Mouse (Mus musculus) megakaryocyte-erythroid progenitor cell, adult 5 weeks (primary cell): ENCODE data around the gene Olfr1087. TPM values are rescaled to one million over a fixed set of nuclear protein-coding genes. Genes with fewer than 3 reads are reported as not detected.

Experiments
- polyA plus RNA-seq: library from polyadenylated mRNA; stranded (reverse); fragments of >175 nt; gene quantifications from 2 replicates; pipeline ENCODE4 v1.2.3, GENCODE M21; 2012

Gene Olfr1087
- polyA plus RNA-seq, result not detected in 2 replicates

DNA sequence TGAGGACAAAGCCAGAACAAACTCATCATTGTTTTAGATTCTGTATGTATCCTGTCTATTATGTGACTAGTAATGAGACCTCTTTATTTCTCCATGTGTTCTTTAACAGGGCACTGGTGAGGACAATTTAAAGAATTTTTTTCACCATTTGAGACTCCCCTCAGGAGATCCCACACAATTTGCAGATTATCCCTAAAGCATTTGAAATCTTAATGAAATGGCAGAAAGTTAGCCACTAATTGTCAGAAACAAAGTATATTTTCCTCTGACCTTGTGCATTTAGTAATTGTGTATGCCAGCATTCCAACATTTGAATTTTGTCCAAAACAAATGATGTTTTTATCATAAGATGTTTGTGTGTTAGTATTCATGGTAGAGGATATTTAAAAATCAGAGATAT, at the start of gene Olfr1087:
TSS of gene Olfr1087 (minus strand) at position 101 of the 400 bp plus-strand sequence.

GRCm38 (mm10) chr2:86733601-86734000, 35.4 kb upstream of the Olfr1087 start, which contains the start of gene Olfr1089:
Gene Olfr1089 (minus strand): TSS chr2:86733701.

DNA sequence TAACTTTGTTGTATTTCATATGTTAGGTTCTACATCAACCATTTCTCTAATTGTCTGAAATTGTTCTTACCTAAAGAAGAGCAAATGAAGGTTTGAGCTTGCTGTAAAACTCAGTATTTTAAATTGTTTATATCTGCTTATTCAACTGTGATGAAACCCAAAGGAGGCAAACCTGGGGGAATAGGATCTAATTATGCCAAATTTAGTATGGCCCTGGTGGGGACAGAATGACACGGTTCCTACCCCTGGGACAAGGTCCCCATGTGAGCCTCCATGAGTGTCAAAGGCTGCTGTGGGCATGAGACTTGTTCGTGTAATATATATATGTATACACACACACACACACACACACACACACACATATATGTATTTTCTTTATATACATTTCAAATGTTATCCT, 18.2 kb downstream of the Olfr1087 start, which contains the start of gene Olfr1086:
TSS of gene Olfr1086 (minus strand) at position 101 of the 400 bp plus-strand sequence.

GRCm38 (mm10) chr2:86661919-86662318, 36.3 kb downstream of the Olfr1087 start, which contains the start of gene Olfr1085:
Gene Olfr1085 (minus strand): TSS chr2:86662019.

GRCm38 (mm10) chr2:86639625-86640024, 58.6 kb downstream of the Olfr1087 start, which contains the start of gene Olfr1084:
Gene Olfr1084 (minus strand): TSS chr2:86639725.

Other genes with a start within 250 kb of the Olfr1087 start
- not detected in 2 replicates for gene Olfr1065, start 247.8 kb downstream of the Olfr1087 start, polyA plus RNA-seq
- gene Olfr1066, start 242.1 kb downstream of the Olfr1087 start, polyA plus RNA-seq, result not detected in 2 replicates
- not detected in 2 replicates for gene Olfr228, start 211.0 kb downstream of the Olfr1087 start, polyA plus RNA-seq
- not detected in 2 replicates for gene Olfr1076, start 189.9 kb downstream of the Olfr1087 start, polyA plus RNA-seq
- not detected in 2 replicates for gene Olfr1079, start 155.9 kb downstream of the Olfr1087 start, polyA plus RNA-seq
- not detected in 2 replicates for gene Olfr1080, start 140.2 kb downstream of the Olfr1087 start, polyA plus RNA-seq
- not detected in 2 replicates for gene Olfr1082, start 99.4 kb downstream of the Olfr1087 start, polyA plus RNA-seq
- not detected in 2 replicates for gene Olfr1084, start 58.7 kb downstream of the Olfr1087 start, polyA plus RNA-seq
- not detected in 2 replicates for gene Olfr1085, start 36.4 kb downstream of the Olfr1087 start, polyA plus RNA-seq
- not detected in 2 replicates for gene Olfr1086, start 18.3 kb downstream of the Olfr1087 start, polyA plus RNA-seq
- gene Olfr1089, start 35.3 kb upstream of the Olfr1087 start, polyA plus RNA-seq, result not detected in 2 replicates
- not detected in 2 replicates for gene Olfr1090, start 60.6 kb upstream of the Olfr1087 start, polyA plus RNA-seq
- not detected in 2 replicates for gene Olfr1093, start 84.1 kb upstream of the Olfr1087 start, polyA plus RNA-seq
- not detected in 2 replicates for gene Olfr141, start 111.6 kb upstream of the Olfr1087 start, polyA plus RNA-seq
- gene Olfr1094, start 126.3 kb upstream of the Olfr1087 start, polyA plus RNA-seq, result not detected in 2 replicates
- gene Olfr1095, start 153.3 kb upstream of the Olfr1087 start, polyA plus RNA-seq, result not detected in 2 replicates
- not detected in 2 replicates for gene Gm13723, start 176.4 kb upstream of the Olfr1087 start, polyA plus RNA-seq
- not detected in 2 replicates for gene Olfr1097, start 193.8 kb upstream of the Olfr1087 start, polyA plus RNA-seq
- not detected in 2 replicates for gene Olfr1098, start 226.2 kb upstream of the Olfr1087 start, polyA plus RNA-seq